Mouse (Mus musculus) lung, embryonic 14.5 days (tissue): ENCODE measurements at regions not wholly inside any gene's neighbourhood (a gene's known extent, or its start where the extent isn't known, plus 50 kb on each side); places are given as distances from the start of the nearest gene placed in this dataset.

Source experiments
- ATAC-seq: fragments of 200-750 bp; cut with Nextera tagmentation; 2 replicates; pipeline ENCODE4 v1.8.0; 2017; ENCODE audit warnings: mild to moderate bottlenecking, moderate TSS enrichment, moderate library complexity; ENCODE audit not compliant: insufficient read depth
- DNase-seq: peaks from one replicate; pipeline ENCODE4 v3.0.0-alpha.2; 2015
- H3K27ac ChIP-seq: fragments of 300-500 bp; sonication (generic); 2 replicates; pipeline ENCODE4 v1.5.1; 2014; ENCODE audit warnings: low read depth, mild to moderate bottlenecking, moderate library complexity
- H3K27me3 ChIP-seq: fragments of 300-500 bp; sonication (generic); 2 replicates; pipeline ENCODE4 v1.6.1; 2014; ENCODE audit warnings: low read length, control low read depth; ENCODE audit not compliant: insufficient read depth
- H3K36me3 ChIP-seq: fragments of 300-500 bp; sonication (generic); 2 replicates; pipeline ENCODE4 v1.6.1; 2014; ENCODE audit warnings: control low read depth; ENCODE audit not compliant: insufficient read depth
- H3K4me1 ChIP-seq: fragments of 300-500 bp; sonication (generic); 2 replicates; pipeline ENCODE4 v1.6.1; 2014; ENCODE audit warnings: antibody characterized with exemption, control low read depth; ENCODE audit not compliant: insufficient read depth
- H3K4me2 ChIP-seq: fragments of 300-500 bp; sonication (generic); 2 replicates; pipeline ENCODE4 v1.6.1; 2014; ENCODE audit warnings: mild to moderate bottlenecking
- H3K4me3 ChIP-seq: fragments of 300-500 bp; sonication (generic); 2 replicates; pipeline ENCODE4 v1.5.1; 2014; ENCODE audit warnings: low read depth, low read length
- H3K9ac ChIP-seq: fragments of 300-500 bp; sonication (generic); 2 replicates; pipeline ENCODE4 v1.6.1; 2014
- H3K9me3 ChIP-seq: fragments of 300-500 bp; sonication (generic); 2 replicates; pipeline ENCODE4 v1.6.1; 2016; ENCODE audit warnings: low read depth, low read length, control low read depth
- CTCF ChIP-seq: IDR thresholded peaks from 2 replicates; pipeline ENCODE4 v1.5.1; 2016; ENCODE audit warnings: antibody characterized with exemption, low read depth
- WGBS: fragments of 180-500 bp; shearing (Covaris S2); extraction: QIAGEN DNeasy Blood & Tissue Kit; methylation state at CpG from one replicate; pipeline ENCODE4 v1.1.7; 2014; 5-methylcytosine and 5-hydroxymethylcytosine counted together

DNA sequence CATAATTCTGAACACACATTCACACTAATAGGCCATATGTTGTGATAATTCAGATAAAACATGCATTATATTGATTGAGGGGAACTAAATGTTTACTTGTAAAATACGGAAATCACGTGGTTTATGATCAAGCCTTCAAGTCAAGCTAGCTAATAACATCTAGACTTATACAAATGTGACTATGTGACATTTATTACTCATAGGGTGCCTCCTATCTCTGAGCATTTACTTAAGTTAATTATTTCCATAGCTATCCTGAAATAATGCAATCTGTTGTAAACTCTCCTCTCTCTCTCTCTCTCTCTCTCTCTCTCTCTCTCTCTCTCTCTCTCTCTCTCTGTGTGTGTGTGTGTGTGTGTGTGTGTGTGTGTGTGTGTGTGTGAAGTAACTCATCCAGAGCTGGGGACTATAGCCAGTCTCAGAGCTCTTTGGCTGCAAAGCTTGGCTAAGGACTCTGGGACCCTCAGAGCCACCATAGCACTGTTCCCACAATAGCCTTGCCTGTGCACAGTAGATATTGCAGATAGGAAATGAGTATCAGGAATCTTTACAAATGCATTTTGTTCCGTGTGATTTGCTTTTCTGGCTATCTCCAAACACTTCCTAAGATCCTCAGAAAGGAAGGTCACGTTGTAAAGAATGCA, 263.5 kb downstream of the Rnd3 start:
- no peaks in the 10 kb centered on the region for H3K36me3 ChIP-seq
- TF ChIP-seq CTCF = no peak

DNA sequence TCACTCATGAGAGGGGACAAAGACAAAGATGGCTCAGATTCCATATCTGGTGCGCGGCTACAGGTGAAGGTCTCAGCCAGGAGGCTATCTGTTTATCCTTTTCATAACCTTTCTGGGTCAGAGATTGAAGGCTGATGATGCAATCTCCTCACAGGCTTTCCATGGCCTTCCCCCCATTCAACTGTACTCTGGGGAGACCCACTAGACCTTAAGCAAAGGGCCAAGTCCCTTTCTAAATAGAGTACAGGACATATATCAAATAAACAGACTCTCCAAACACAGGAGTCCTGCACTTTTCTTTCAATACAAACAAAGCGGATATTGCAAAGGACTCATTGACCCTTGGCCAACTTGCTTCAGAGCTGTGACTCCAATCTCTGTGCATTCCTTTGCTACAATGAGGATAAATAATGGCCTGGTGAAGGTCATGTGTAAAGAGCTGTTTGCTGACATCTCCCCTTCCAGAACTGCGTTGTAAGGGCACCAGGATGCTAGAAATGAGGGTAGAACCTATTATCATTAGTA, 267.3 kb downstream of the Rnd3 start:
- Histone ChIP-seq H3K4me2 (no peak overlapping the region), H3K9ac (no peak overlapping the region), H3K9me3 (no peaks in the 10 kb centered on the region), H3K27ac (no peak overlapping the region), H3K4me3 (no peak overlapping the region), H3K27me3 (no peaks in the 10 kb centered on the region), H3K36me3 (no peaks in the 10 kb centered on the region), H3K4me1 (no peaks in the 10 kb centered on the region)
- DNase-seq (no peak), ATAC-seq (no peak)
- TF ChIP-seq CTCF = no peak
- WGBS = 65% methylated on average over 4 of the region's 4 CpGs

More for the DNA sequence above, 263.5 kb downstream of the Rnd3 start:
- DNase-seq = no peak
- Histone ChIP-seq H3K4me1 (no peaks in the 10 kb centered on the region), H3K4me3 (no peak overlapping the region), H3K9me3 (no peaks in the 10 kb centered on the region), H3K27ac (no peak overlapping the region), H3K4me2 (no peak overlapping the region), H3K9ac (no peak overlapping the region), H3K27me3 (no peaks in the 10 kb centered on the region)
- ATAC-seq = no peak
- WGBS = 51% methylated on average over 4 of the region's 4 CpGs

GRCm38 (mm10) chr2:50880806-50881205, 268.1 kb downstream of the Rnd3 start:
- no peaks in the 10 kb centered on the region for H3K36me3 ChIP-seq
- H3K9me3 ChIP-seq = no peaks in the 10 kb centered on the region
- no peak for ATAC-seq
- H3K27ac ChIP-seq = no peak overlapping the region
- H3K4me3 ChIP-seq = no peak overlapping the region
- TF ChIP-seq CTCF = no peak
- H3K4me2 ChIP-seq = no peak overlapping the region
- DNase-seq = no peak
- H3K9ac ChIP-seq = no peak overlapping the region
- no peaks in the 10 kb centered on the region for H3K27me3 ChIP-seq
- no peaks in the 10 kb centered on the region for H3K4me1 ChIP-seq
- 90% methylated on average over 4 of the region's 4 CpGs for WGBS

DNA sequence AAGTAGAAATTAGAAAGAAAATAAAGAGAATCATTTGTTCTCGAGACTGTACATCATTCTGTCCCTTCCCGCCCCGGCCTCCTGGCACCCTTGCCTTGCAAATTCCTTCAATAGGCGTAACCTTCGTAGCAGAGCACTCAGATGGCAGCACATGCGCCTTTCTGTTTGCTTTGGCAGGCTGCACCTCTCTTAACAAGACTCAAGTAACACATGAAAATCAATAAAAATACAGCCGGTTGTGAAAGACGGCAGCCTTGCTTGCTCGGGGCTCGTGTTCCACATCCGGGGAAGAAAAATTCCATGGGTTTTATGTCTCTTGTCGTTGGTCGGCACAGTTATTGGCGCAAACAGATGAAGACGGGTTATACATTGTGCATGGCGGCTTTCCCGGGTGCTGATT, 271.2 kb downstream of the Rnd3 start:
- ATAC-seq (peak; percentile 84), DNase-seq (peak; percentile 74)
- 52% methylated on average over 17 of the region's 17 CpGs for WGBS
- Histone ChIP-seq H3K4me2 (peak overlapping the region; percentile 37), H3K4me3 (no peak overlapping the region), H3K4me1 (no peaks in the 10 kb centered on the region), H3K9ac (no peak overlapping the region), H3K27me3 (no peaks in the 10 kb centered on the region), H3K36me3 (no peaks in the 10 kb centered on the region), H3K9me3 (no peaks in the 10 kb centered on the region), H3K27ac (0 out of 2 replicates have a peak overlapping the region, but pooled peaks have one; percentile 16)
- no peak for TF ChIP-seq CTCF

DNA sequence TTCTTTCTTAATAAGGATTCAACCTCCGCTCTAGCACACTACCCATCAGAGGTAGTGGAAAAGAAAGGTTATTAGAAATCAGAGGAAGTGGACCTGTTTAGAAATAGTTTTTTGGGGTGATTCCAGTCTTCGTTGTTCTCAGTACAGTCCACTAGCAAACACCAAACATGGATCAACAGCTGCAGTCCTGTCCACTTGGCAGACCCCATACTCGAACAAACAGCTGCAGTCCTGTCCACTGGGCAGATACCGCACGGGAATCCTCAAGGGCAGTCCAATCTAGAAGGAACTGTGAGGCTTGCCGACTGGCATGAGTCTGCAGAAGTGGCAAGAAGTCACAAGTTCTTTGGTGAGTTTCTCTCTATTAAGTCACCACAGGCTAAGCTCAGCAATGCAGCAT, 273.8 kb downstream of the Rnd3 start:
- Histone ChIP-seq H3K4me1 (no peaks in the 10 kb centered on the region), H3K27me3 (no peaks in the 10 kb centered on the region), H3K4me2 (no peak overlapping the region), H3K36me3 (no peaks in the 10 kb centered on the region), H3K27ac (no peak overlapping the region), H3K9ac (no peak overlapping the region), H3K9me3 (no peaks in the 10 kb centered on the region), H3K4me3 (no peak overlapping the region)
- ATAC-seq = no peak
- DNase-seq = no peak
- WGBS = 84% methylated on average over 6 of the region's 6 CpGs
- TF ChIP-seq CTCF = no peak

DNA sequence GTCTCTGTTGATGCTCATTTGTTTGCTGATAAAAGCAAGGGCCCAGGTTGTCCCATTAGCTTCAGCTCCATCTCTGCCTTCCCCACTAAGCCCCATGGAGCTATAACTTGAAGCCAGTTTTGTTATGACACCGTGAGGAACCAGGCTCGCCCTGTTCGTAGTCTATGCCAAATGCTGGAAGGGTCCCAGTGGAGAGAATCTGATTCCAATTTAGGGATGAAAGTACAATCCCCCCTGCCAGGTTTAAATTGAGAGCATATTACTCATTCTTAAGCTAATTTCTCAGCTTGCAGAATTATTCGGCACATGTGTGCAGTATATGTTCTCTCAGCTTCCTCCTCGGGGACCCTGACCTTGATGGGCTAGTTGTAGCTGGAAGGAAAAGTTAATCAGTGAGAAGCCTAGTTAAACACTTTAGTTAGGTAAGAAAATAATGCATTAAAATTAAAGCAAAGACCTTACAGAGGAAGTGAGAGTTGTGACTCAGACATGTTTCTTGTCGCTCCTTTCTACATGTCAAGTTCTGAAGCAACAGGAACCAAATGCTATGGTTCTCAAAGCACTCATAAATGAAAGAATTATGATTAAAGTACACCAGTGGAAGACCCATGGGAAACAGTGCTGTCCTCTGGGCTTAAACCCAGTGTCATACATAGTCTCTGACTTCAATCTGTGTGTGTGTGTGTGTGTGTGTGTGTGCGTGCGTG, 295.2 kb downstream of the Rnd3 start:
- Histone ChIP-seq H3K9ac (no peak overlapping the region), H3K27me3 (no peaks in the 10 kb centered on the region), H3K9me3 (no peaks in the 10 kb centered on the region), H3K4me1 (no peaks in the 10 kb centered on the region), H3K27ac (no peak overlapping the region), H3K4me3 (no peak overlapping the region), H3K36me3 (no peaks in the 10 kb centered on the region), H3K4me2 (no peak overlapping the region)
- no peak for TF ChIP-seq CTCF
- ATAC-seq (no peak), DNase-seq (no peak)
- WGBS = 83% methylated on average over 8 of the region's 8 CpGs

- no peak for ATAC-seq
- WGBS = 90% methylated on average over 2 of the region's 2 CpGs
Measured at GRCm38 (mm10) chr2:50852413-50852919, 296.4 kb downstream of the Rnd3 start.

More at GRCm38 (mm10) chr2:50852413-50852919, 296.4 kb downstream of the Rnd3 start:
- DNase-seq = no peak
- Histone ChIP-seq H3K4me1 (no peaks in the 10 kb centered on the region), H3K9ac (no peak overlapping the region), H3K36me3 (no peaks in the 10 kb centered on the region), H3K4me3 (no peak overlapping the region), H3K4me2 (no peak overlapping the region), H3K27me3 (no peaks in the 10 kb centered on the region), H3K9me3 (no peaks in the 10 kb centered on the region), H3K27ac (no peak overlapping the region)
- TF ChIP-seq CTCF = no peak
